Mouse (Mus musculus) liver, postnatal 0 days (tissue): ENCODE measurements around the gene Myo6.

Experiments
- CTCF ChIP-seq: sonication (generic); IDR thresholded peaks from 2 replicates; pipeline ENCODE4 v1.5.1; 2016; ENCODE audit warnings: antibody characterized with exemption, low read depth
- EP300 ChIP-seq: IDR thresholded peaks from 2 replicates; pipeline ENCODE4 v1.6.1; 2016; ENCODE audit warnings: antibody characterized with exemption, low read depth, mild to moderate bottlenecking

- TF ChIP-seq CTCF (no peak), EP300 (no peak)
Measured at GRCm38 (mm10) chr9:80158937-80159336, 5.9 kb upstream of the Myo6 start.
